Mouse (Mus musculus): Measurements from ENCODE around the gene Vmn1r191. TPM values are rescaled to one million over a fixed set of nuclear protein-coding genes. Genes with fewer than 3 reads are reported as not detected.
"Not testable (repeated sequence)": the region's sequence is repeated elsewhere in the genome, so short reads cannot be mapped to it uniquely, and the experiment has no call there.

The Vmn1r191 gene
- not detected in 2 replicates for polyA plus RNA-seq (2014; fragmentation: Nextera tagmentation; extraction: Ambion mirVana)

DNA sequence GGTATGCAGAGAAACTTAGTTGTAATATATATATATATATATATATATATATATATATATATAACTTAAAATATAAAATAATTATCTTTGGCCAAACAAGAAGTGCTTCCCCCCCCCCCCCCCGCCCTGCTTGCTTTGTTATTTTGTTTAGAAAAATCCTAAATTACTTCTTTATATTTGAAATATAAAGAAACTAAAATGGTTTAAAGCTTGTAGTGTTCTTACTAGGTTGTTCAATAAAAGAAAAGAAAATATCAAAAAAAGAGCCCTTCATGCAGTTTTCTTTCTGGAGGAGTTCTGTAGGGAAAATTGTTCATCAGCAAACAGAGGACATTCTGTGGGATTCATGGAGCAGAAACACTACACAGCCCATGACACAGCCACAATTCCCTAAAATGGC is at the start of gene Vmn1r191:
TSS of gene Vmn1r191 (minus strand) at position 101 of the 400 bp plus-strand sequence.
- no peak within 1 kb of the TSS for H3K4me3 ChIP-seq (ENCODE audit: low read depth, low read length)
- WGBS, result 89% methylated on average over 1 of the region's 1 CpGs
- no peaks in the 10 kb centered on the region for H3K36me3 ChIP-seq (ENCODE audit: control insufficient read depth, insufficient read depth, low read length)
- H3K9ac ChIP-seq (ENCODE audit: low read depth, low read length), result no peak within 1 kb of the TSS
- H3K9me3 ChIP-seq (ENCODE audit: control insufficient read depth, low read length), result no peaks in the 10 kb centered on the region
- ATAC-seq (replicated peaks; ENCODE audit: low FRiP score) (no peak), DNase-seq (ENCODE audit: low spot score) (no peak)
- no peaks in the 10 kb centered on the region for H3K4me1 ChIP-seq (replicated peaks; ENCODE audit: control insufficient read depth, insufficient read depth, low read length)
- no peak within 1 kb of the TSS for H3K4me2 ChIP-seq
- no peak within 1 kb of the TSS for H3K27ac ChIP-seq (ENCODE audit: low read depth, low read length)
- H3K27me3 ChIP-seq (replicated peaks; ENCODE audit: control insufficient read depth, insufficient read depth, low read length), result no peaks in the 10 kb centered on the region

DNA sequence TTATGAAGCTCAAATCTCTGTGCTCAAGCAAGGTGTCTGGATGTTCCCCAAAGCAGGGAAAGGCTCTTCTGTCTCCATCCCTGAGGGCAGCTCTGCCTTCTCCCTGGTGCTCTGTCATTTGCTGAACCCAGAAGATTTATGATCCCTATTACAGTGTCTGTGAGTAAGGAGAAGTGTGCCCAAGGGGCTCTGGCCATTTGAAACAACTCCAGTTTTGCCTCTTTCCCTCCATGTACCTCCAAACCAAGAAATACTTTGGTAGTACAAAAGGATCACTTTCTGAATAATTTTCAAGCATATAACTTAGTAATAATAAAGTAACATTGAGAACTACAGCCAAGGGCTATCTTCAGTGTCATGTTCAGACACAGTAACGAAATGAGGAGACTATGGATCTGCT is 39.3 kb upstream of the Vmn1r191 start, which contains the start of gene Vmn1r193:
TSS of gene Vmn1r193 (minus strand) at position 101 of the 400 bp plus-strand sequence.
- not testable (repeated sequence) for ATAC-seq (replicated peaks; ENCODE audit: low FRiP score); H3K36me3 ChIP-seq (ENCODE audit: control insufficient read depth, insufficient read depth, low read length); H3K27ac ChIP-seq (ENCODE audit: low read depth, low read length); H3K9me3 ChIP-seq (ENCODE audit: control insufficient read depth, low read length); H3K9ac ChIP-seq (ENCODE audit: low read depth, low read length); DNase-seq (ENCODE audit: low spot score); H3K27me3 ChIP-seq (replicated peaks; ENCODE audit: control insufficient read depth, insufficient read depth, low read length); H3K4me1 ChIP-seq (replicated peaks; ENCODE audit: control insufficient read depth, insufficient read depth, low read length); H3K4me2 ChIP-seq; H3K4me3 ChIP-seq (ENCODE audit: low read depth, low read length)
- WGBS, result 59% methylated on average over 1 of the region's 1 CpGs

DNA sequence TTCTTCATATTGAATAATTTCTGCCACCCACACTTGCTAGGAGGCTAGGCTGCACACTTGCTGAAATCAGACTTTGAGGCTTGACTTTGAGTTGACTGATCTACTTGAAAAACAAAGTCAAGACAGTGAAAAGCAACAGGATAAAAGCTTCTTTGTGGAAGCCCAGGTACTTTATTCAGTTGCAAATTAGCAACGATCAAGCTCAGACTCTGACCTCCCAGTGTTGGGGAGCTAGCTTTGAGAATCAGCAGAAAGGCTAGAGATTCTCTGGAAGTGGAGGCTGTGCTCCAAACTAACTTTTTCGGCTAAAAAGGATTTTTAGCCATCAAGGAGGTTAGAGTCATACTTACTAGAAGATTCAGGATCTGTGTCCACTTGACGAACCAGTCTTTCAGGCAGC is 9.0 kb upstream of the Vmn1r191 start:
- DNase-seq (ENCODE audit: low spot score); H3K9me3 ChIP-seq (ENCODE audit: control insufficient read depth, low read length); H3K36me3 ChIP-seq (ENCODE audit: control insufficient read depth, insufficient read depth, low read length); ATAC-seq (replicated peaks; ENCODE audit: low FRiP score); H3K27me3 ChIP-seq (replicated peaks; ENCODE audit: control insufficient read depth, insufficient read depth, low read length); H3K4me2 ChIP-seq; H3K4me3 ChIP-seq (ENCODE audit: low read depth, low read length); H3K27ac ChIP-seq (ENCODE audit: low read depth, low read length); H3K9ac ChIP-seq (ENCODE audit: low read depth, low read length); H3K4me1 ChIP-seq (replicated peaks; ENCODE audit: control insufficient read depth, insufficient read depth, low read length): not testable (repeated sequence)
- WGBS, result 71% methylated on average over 3 of the region's 3 CpGs

DNA sequence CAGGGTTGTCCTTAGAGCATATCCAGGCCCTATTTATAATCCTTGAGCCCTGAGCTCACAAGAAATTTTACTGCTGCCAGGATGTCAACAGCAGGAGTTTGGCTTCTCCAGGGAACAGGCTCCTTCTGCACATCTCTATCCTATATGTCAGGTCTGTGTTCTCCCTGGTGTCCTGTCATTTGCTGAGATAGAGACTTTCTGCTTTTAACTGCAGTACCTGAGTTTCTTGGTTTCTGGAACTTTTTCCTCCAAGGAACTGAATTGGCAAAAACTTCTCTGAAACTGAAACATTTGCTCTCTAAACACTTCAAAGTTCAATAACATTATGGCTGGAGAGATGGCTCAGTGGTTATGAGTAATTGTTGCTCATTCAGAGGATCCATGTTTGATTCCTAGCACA is 7.3 kb upstream of the Vmn1r191 start, which contains the start of gene Vmn1r192:
TSS of gene Vmn1r192 (minus strand) at position 101 of the 400 bp plus-strand sequence.
- Histone ChIP-seq H3K9ac (ENCODE audit: low read depth, low read length) (no peak within 1 kb of the TSS), H3K36me3 (ENCODE audit: control insufficient read depth, insufficient read depth, low read length) (no peaks in the 10 kb centered on the region), H3K27me3 (replicated peaks; ENCODE audit: control insufficient read depth, insufficient read depth, low read length) (no peaks in the 10 kb centered on the region), H3K27ac (ENCODE audit: low read depth, low read length) (no peak within 1 kb of the TSS), H3K4me1 (replicated peaks; ENCODE audit: control insufficient read depth, insufficient read depth, low read length) (no peaks in the 10 kb centered on the region), H3K9me3 (ENCODE audit: control insufficient read depth, low read length) (no peaks in the 10 kb centered on the region), H3K4me2 (no peak within 1 kb of the TSS), H3K4me3 (ENCODE audit: low read depth, low read length) (no peak within 1 kb of the TSS)
- no peak for ATAC-seq (replicated peaks; ENCODE audit: low FRiP score)
- DNase-seq (ENCODE audit: low spot score), result no peak

- Histone ChIP-seq H3K4me2 (no peak overlapping the region), H3K4me3 (ENCODE audit: low read depth, low read length) (no peak overlapping the region), H3K4me1 (replicated peaks; ENCODE audit: control insufficient read depth, insufficient read depth, low read length) (no peaks in the 10 kb centered on the region), H3K9ac (ENCODE audit: low read depth, low read length) (no peak overlapping the region), H3K27ac (ENCODE audit: low read depth, low read length) (no peak overlapping the region), H3K9me3 (ENCODE audit: control insufficient read depth, low read length) (no peaks in the 10 kb centered on the region), H3K27me3 (replicated peaks; ENCODE audit: control insufficient read depth, insufficient read depth, low read length) (no peaks in the 10 kb centered on the region), H3K36me3 (ENCODE audit: control insufficient read depth, insufficient read depth, low read length) (no peaks in the 10 kb centered on the region)
- WGBS, result 82% methylated on average over 2 of the region's 2 CpGs
- ATAC-seq (replicated peaks; ENCODE audit: low FRiP score) (no peak), DNase-seq (ENCODE audit: low spot score) (no peak)
Measured at GRCm38 (mm10) chr13:22190385-22190784, 6.6 kb upstream of the Vmn1r191 start.

DNA sequence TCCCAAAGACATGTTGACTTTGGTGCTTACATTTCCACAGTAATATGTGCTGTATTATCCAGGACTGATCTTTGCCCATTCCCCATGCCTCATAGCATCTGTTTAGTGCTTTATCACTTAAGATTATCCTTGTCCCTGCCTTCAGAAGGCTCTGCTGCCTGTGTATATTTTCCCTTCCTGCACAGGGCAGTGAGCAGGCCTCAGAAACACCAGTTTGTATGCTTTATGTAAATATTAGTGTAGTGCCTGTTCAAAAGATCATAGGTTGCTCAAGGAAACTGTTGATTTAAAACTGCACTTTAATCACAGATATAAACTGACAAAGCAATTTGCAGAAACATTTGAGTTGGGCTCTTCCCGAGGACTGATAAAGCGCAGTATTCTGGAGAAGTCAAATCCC is 5.5 kb upstream of the Vmn1r191 start:
- Histone ChIP-seq H3K27ac (ENCODE audit: low read depth, low read length) (no peak overlapping the region), H3K4me1 (replicated peaks; ENCODE audit: control insufficient read depth, insufficient read depth, low read length) (no peaks in the 10 kb centered on the region), H3K27me3 (replicated peaks; ENCODE audit: control insufficient read depth, insufficient read depth, low read length) (no peaks in the 10 kb centered on the region), H3K4me3 (ENCODE audit: low read depth, low read length) (no peak overlapping the region), H3K36me3 (ENCODE audit: control insufficient read depth, insufficient read depth, low read length) (no peaks in the 10 kb centered on the region), H3K9ac (ENCODE audit: low read depth, low read length) (no peak overlapping the region), H3K4me2 (no peak overlapping the region), H3K9me3 (ENCODE audit: control insufficient read depth, low read length) (no peaks in the 10 kb centered on the region)
- 81% methylated on average over 2 of the region's 2 CpGs for WGBS
- DNase-seq (ENCODE audit: low spot score) (no peak), ATAC-seq (replicated peaks; ENCODE audit: low FRiP score) (no peak)

DNA sequence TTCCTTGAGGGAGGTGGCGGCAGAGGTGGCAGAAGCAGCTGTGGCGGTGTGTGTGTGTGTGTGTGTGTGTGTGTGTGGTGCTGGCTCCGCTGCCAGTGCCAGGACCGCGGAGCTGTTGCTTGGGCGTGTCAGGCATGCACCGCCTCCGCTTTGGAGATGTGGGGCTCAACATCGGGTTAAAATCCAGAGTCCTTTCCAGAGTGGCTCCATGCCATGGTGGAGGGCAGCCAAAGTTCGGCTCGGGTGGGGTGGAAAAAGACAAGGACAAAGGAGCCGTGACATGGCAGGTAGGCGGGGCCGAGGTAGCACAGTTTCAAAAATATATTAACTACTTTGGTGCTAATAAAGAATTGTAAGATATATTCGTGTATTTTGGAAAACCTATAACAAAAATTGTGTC is 15.4 kb downstream of the Vmn1r191 start:
- Histone ChIP-seq H3K27me3 (replicated peaks; ENCODE audit: control insufficient read depth, insufficient read depth, low read length) (no peaks in the 10 kb centered on the region), H3K36me3 (ENCODE audit: control insufficient read depth, insufficient read depth, low read length) (no peaks in the 10 kb centered on the region), H3K4me2 (no peak overlapping the region), H3K9ac (ENCODE audit: low read depth, low read length) (no peak overlapping the region), H3K27ac (ENCODE audit: low read depth, low read length) (no peak overlapping the region), H3K9me3 (ENCODE audit: control insufficient read depth, low read length) (peaks cover 3% of the 10 kb centered on the region; the same call in 1 of the 2 replicates), H3K4me3 (ENCODE audit: low read depth, low read length) (no peak overlapping the region), H3K4me1 (replicated peaks; ENCODE audit: control insufficient read depth, insufficient read depth, low read length) (no peaks in the 10 kb centered on the region)
- no peak for ATAC-seq (replicated peaks; ENCODE audit: low FRiP score)
- DNase-seq (ENCODE audit: low spot score), result no peak
- 90% methylated on average over 15 of the region's 15 CpGs for WGBS

DNA sequence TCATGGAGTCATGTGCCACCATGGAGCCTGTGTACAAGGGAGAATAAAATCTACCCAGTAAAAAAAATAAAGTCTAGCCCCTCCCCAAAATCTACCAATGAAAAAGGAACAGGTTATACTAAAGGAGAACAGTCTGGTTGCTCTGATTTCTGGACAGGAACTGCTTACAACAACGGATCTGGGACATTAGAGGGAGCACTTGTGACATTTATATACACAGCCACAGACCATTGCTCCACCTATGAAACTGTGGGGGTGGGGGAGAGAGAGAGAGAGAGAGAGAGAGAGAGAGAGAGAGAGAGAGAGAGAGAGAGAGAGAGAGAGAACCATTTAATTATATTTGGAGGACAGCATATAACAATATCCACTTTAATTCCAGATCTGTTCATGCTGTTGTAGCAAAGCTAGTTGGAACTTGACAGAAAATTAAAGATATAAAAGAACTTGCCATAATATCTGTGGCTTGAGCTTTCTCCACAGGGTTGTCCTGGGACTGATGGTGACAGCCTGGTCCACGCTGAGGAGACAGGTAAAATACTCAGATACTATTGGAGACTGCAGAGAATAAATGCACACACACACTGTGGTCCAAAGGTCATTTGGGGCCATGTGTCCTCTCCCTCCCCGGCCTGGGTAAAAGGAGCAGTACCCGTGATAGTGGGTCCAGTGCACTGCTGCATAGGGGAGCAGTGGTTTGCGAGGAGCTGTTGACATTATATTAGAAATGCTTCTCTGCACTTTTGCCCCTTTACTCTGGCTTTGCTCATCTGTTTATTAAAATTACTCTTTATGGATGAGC is 47.1 kb downstream of the Vmn1r191 start:
- not testable (repeated sequence) for H3K36me3 ChIP-seq (ENCODE audit: control insufficient read depth, insufficient read depth, low read length); H3K9me3 ChIP-seq (ENCODE audit: control insufficient read depth, low read length); H3K4me3 ChIP-seq (ENCODE audit: low read depth, low read length); H3K27me3 ChIP-seq (replicated peaks; ENCODE audit: control insufficient read depth, insufficient read depth, low read length); H3K4me1 ChIP-seq (replicated peaks; ENCODE audit: control insufficient read depth, insufficient read depth, low read length); DNase-seq (ENCODE audit: low spot score); ATAC-seq (replicated peaks; ENCODE audit: low FRiP score); H3K27ac ChIP-seq (ENCODE audit: low read depth, low read length); H3K9ac ChIP-seq (ENCODE audit: low read depth, low read length); H3K4me2 ChIP-seq
- 58% methylated on average over 5 of the region's 5 CpGs for WGBS
